Mouse (Mus musculus): ENCODE results near the gene Mprip. TPM values are rescaled to one million over a fixed set of nuclear protein-coding genes. Genes with fewer than 3 reads are reported as not detected.
"Not testable (repeated sequence)": the region's sequence is repeated elsewhere in the genome, so short reads cannot be mapped to it uniquely, and the experiment has no call there.

Mprip gene
- polyA plus RNA-seq, 1 experiment from 2014 or later = 56.2 TPM

DNA sequence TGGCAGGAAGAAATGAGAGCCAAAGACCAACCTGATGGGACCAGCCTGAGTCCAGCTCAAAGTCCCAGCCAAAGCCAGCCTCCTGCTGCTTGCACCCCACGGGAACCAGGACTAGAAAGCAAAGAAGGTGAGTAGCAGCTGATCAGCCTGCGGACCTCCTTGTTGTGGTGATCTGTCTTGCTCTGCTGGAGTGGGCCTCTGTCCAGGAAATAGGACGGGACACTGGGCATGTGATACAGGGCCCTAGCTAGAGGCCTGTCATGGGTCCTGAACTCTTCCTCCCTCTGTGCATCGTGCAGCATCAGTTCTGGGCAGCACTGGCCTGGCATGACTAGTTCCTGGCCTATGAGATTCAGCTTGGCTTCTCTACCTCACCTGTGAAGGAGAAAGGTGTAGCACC, 74.8 kb downstream of the Mprip start:
- not testable (repeated sequence) for DNase-seq (ENCODE audit: low spot score); H3K27ac ChIP-seq (ENCODE audit: low read depth); H3K4me2 ChIP-seq (ENCODE audit: low read length); H3K9me3 ChIP-seq (ENCODE audit: control insufficient read depth, low read length); H3K9ac ChIP-seq (ENCODE audit: low read length); H3K27me3 ChIP-seq (replicated peaks; ENCODE audit: control insufficient read depth, insufficient read depth, low read length); H3K4me3 ChIP-seq (ENCODE audit: low read depth, low read length); ATAC-seq (replicated peaks; ENCODE audit: low FRiP score, low TSS enrichment, low read depth)
- WGBS = 96% methylated on average over 4 of the region's 4 CpGs
- Histone ChIP-seq H3K4me1 (replicated peaks; ENCODE audit: control insufficient read depth, insufficient read depth, low read length) (peaks cover 18% of the 10 kb centered on the region), H3K36me3 (ENCODE audit: control insufficient read depth, insufficient read depth, low read length) (peaks cover 78% of the 10 kb centered on the region)

- H3K4me1 ChIP-seq (replicated peaks; ENCODE audit: control insufficient read depth, insufficient read depth, low read length) = peaks cover 8% of the 10 kb centered on the region; the same call in 1 of the 2 replicates
- no peaks in the 10 kb centered on the region for H3K27me3 ChIP-seq (replicated peaks; ENCODE audit: control insufficient read depth, insufficient read depth, low read length)
- ATAC-seq (replicated peaks; ENCODE audit: low FRiP score, low TSS enrichment, low read depth) (no peak), DNase-seq (ENCODE audit: low spot score) (no peak)
- H3K9me3 ChIP-seq (ENCODE audit: control insufficient read depth, low read length) = no peaks in the 10 kb centered on the region
- 95% methylated on average over 12 of the region's 12 CpGs for WGBS
- H3K4me2 ChIP-seq (ENCODE audit: low read length) = no peak overlapping the region
- no peak overlapping the region for H3K9ac ChIP-seq (ENCODE audit: low read length)
- H3K4me3 ChIP-seq (ENCODE audit: low read depth, low read length) = no peak overlapping the region
- H3K27ac ChIP-seq (ENCODE audit: low read depth) = no peak overlapping the region
- peaks cover 81% of the 10 kb centered on the region for H3K36me3 ChIP-seq (ENCODE audit: control insufficient read depth, insufficient read depth, low read length)
Measured at GRCm38 (mm10) chr11:59737250-59737649, 76.1 kb downstream of the Mprip start.

- H3K27ac ChIP-seq (ENCODE audit: low read depth) = no peak overlapping the region
- no peak overlapping the region for H3K4me3 ChIP-seq (ENCODE audit: low read depth, low read length)
- no peaks in the 10 kb centered on the region for H3K9me3 ChIP-seq (ENCODE audit: control insufficient read depth, low read length)
- 83% methylated on average over 2 of the region's 2 CpGs for WGBS
- peaks cover 100% of the 10 kb centered on the region for H3K36me3 ChIP-seq (ENCODE audit: control insufficient read depth, insufficient read depth, low read length)
- ATAC-seq (replicated peaks; ENCODE audit: low FRiP score, low TSS enrichment, low read depth) (no peak), DNase-seq (ENCODE audit: low spot score) (no peak)
- no peak overlapping the region for H3K4me2 ChIP-seq (ENCODE audit: low read length)
- H3K4me1 ChIP-seq (replicated peaks; ENCODE audit: control insufficient read depth, insufficient read depth, low read length) = no peaks in the 10 kb centered on the region
- no peak overlapping the region for H3K9ac ChIP-seq (ENCODE audit: low read length)
- H3K27me3 ChIP-seq (replicated peaks; ENCODE audit: control insufficient read depth, insufficient read depth, low read length) = no peaks in the 10 kb centered on the region
Measured at GRCm38 (mm10) chr11:59739996-59740395, 78.9 kb downstream of the Mprip start.

DNA sequence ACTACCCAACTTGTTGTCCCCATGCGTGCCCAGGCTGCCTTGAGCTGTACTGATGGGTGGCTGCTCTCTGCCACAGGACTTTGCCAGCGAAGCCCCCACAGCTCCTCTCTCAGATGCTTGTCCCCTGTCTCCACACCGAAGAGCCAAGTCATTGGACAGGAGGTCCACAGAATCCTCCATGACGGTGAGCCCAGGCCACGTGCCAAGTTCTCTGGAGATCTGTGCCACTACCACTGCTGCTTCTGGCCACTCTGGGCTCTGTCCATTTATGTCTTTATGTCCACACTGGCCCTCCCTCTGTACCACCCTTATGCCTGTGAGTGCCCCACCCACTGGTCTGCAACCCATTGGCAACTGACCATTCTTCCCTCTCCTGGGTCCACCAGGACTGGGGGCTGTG, 80.8 kb downstream of the Mprip start:
- ATAC-seq (replicated peaks; ENCODE audit: low FRiP score, low TSS enrichment, low read depth) = no peak
- Histone ChIP-seq H3K4me3 (ENCODE audit: low read depth, low read length) (no peak overlapping the region), H3K9me3 (ENCODE audit: control insufficient read depth, low read length) (no peaks in the 10 kb centered on the region), H3K9ac (ENCODE audit: low read length) (no peak overlapping the region), H3K4me1 (replicated peaks; ENCODE audit: control insufficient read depth, insufficient read depth, low read length) (no peaks in the 10 kb centered on the region), H3K36me3 (ENCODE audit: control insufficient read depth, insufficient read depth, low read length) (peaks cover 86% of the 10 kb centered on the region), H3K27me3 (replicated peaks; ENCODE audit: control insufficient read depth, insufficient read depth, low read length) (no peaks in the 10 kb centered on the region), H3K4me2 (ENCODE audit: low read length) (no peak overlapping the region), H3K27ac (ENCODE audit: low read depth) (no peak overlapping the region)
- no peak for DNase-seq (ENCODE audit: low spot score)
- 96% methylated on average over 5 of the region's 5 CpGs for WGBS

DNA sequence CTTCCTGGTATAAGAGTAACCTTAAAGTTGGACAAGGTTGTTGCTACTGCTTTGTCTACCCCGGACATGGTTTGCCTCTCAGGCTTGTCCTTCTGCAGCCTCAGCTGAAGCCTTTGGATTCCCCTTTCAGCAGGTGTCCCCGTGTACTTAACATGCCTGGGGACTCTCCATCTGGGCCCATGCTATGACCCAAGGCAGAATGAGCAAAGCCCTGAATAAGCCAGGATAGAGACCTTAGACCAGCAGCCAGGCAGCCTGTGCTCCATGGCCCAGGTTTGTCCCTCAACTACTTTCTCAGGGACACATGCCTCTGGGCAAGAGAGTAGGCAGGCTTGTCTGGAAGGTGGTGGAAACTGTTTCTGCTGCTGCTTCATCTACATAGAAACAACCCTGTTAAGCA, 82.2 kb downstream of the Mprip start:
- Histone ChIP-seq H3K27me3 (replicated peaks; ENCODE audit: control insufficient read depth, insufficient read depth, low read length) (no peaks in the 10 kb centered on the region), H3K4me2 (ENCODE audit: low read length) (no peak overlapping the region), H3K27ac (ENCODE audit: low read depth) (no peak overlapping the region), H3K4me3 (ENCODE audit: low read depth, low read length) (no peak overlapping the region), H3K4me1 (replicated peaks; ENCODE audit: control insufficient read depth, insufficient read depth, low read length) (no peaks in the 10 kb centered on the region), H3K9ac (ENCODE audit: low read length) (no peak overlapping the region), H3K36me3 (ENCODE audit: control insufficient read depth, insufficient read depth, low read length) (peaks cover 77% of the 10 kb centered on the region), H3K9me3 (ENCODE audit: control insufficient read depth, low read length) (no peaks in the 10 kb centered on the region)
- no peak for DNase-seq (ENCODE audit: low spot score)
- no peak for ATAC-seq (replicated peaks; ENCODE audit: low FRiP score, low TSS enrichment, low read depth)
- WGBS = 89% methylated on average over 2 of the region's 2 CpGs

GRCm38 (mm10) chr11:59743712-59744111, 82.6 kb downstream of the Mprip start:
- 100% methylated on average over 1 of the region's 1 CpGs for WGBS
- Histone ChIP-seq H3K9ac (ENCODE audit: low read length) (no peak overlapping the region), H3K27me3 (replicated peaks; ENCODE audit: control insufficient read depth, insufficient read depth, low read length) (no peaks in the 10 kb centered on the region), H3K4me1 (replicated peaks; ENCODE audit: control insufficient read depth, insufficient read depth, low read length) (no peaks in the 10 kb centered on the region), H3K4me2 (ENCODE audit: low read length) (no peak overlapping the region), H3K36me3 (ENCODE audit: control insufficient read depth, insufficient read depth, low read length) (peaks cover 77% of the 10 kb centered on the region), H3K4me3 (ENCODE audit: low read depth, low read length) (no peak overlapping the region), H3K9me3 (ENCODE audit: control insufficient read depth, low read length) (no peaks in the 10 kb centered on the region), H3K27ac (ENCODE audit: low read depth) (no peak overlapping the region)
- no peak for ATAC-seq (replicated peaks; ENCODE audit: low FRiP score, low TSS enrichment, low read depth)
- DNase-seq (ENCODE audit: low spot score) = no peak

GRCm38 (mm10) chr11:59744374-59744773, 83.3 kb downstream of the Mprip start:
- H3K27ac ChIP-seq (ENCODE audit: low read depth) = no peak overlapping the region
- H3K27me3 ChIP-seq (replicated peaks; ENCODE audit: control insufficient read depth, insufficient read depth, low read length) = no peaks in the 10 kb centered on the region
- WGBS = 92% methylated on average over 4 of the region's 4 CpGs
- H3K9me3 ChIP-seq (ENCODE audit: control insufficient read depth, low read length) = no peaks in the 10 kb centered on the region
- ATAC-seq (replicated peaks; ENCODE audit: low FRiP score, low TSS enrichment, low read depth) (no peak), DNase-seq (ENCODE audit: low spot score) (no peak)
- peaks cover 77% of the 10 kb centered on the region for H3K36me3 ChIP-seq (ENCODE audit: control insufficient read depth, insufficient read depth, low read length)
- no peaks in the 10 kb centered on the region for H3K4me1 ChIP-seq (replicated peaks; ENCODE audit: control insufficient read depth, insufficient read depth, low read length)
- H3K9ac ChIP-seq (ENCODE audit: low read length) = no peak overlapping the region
- H3K4me2 ChIP-seq (ENCODE audit: low read length) = no peak overlapping the region
- no peak overlapping the region for H3K4me3 ChIP-seq (ENCODE audit: low read depth, low read length)

DNA sequence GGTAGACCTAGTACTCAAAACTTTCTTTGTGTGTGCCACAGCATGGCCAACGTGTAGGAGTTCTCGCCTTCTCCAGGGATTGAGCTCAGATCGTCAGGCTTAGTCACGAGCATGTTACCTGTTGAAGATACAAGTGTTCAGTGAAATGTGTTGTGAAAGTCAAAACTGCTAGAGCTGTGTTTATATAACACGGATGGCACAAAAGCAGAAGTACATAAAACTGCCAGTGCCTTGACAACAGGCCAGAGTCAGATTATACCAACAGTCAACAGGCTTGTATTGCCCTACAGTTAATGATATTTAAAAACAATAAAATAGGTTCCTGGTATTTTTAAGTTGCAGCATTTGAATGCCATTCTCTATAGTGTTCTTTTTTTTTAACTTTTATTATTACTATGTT, 84.7 kb downstream of the Mprip start:
- DNase-seq (ENCODE audit: low spot score) (no peak), ATAC-seq (replicated peaks; ENCODE audit: low FRiP score, low TSS enrichment, low read depth) (no peak)
- Histone ChIP-seq H3K4me2 (ENCODE audit: low read length) (no peak overlapping the region), H3K27ac (ENCODE audit: low read depth) (no peak overlapping the region), H3K27me3 (replicated peaks; ENCODE audit: control insufficient read depth, insufficient read depth, low read length) (no peaks in the 10 kb centered on the region), H3K36me3 (ENCODE audit: control insufficient read depth, insufficient read depth, low read length) (peaks cover 76% of the 10 kb centered on the region), H3K4me1 (replicated peaks; ENCODE audit: control insufficient read depth, insufficient read depth, low read length) (no peaks in the 10 kb centered on the region), H3K4me3 (ENCODE audit: low read depth, low read length) (no peak overlapping the region), H3K9me3 (ENCODE audit: control insufficient read depth, low read length) (no peaks in the 10 kb centered on the region), H3K9ac (ENCODE audit: low read length) (no peak overlapping the region)
- 80% methylated on average over 5 of the region's 5 CpGs for WGBS

- Histone ChIP-seq H3K9ac (ENCODE audit: low read length) (no peak overlapping the region), H3K4me2 (ENCODE audit: low read length) (no peak overlapping the region), H3K27ac (ENCODE audit: low read depth) (no peak overlapping the region), H3K9me3 (ENCODE audit: control insufficient read depth, low read length) (no peaks in the 10 kb centered on the region), H3K4me3 (ENCODE audit: low read depth, low read length) (no peak overlapping the region), H3K27me3 (replicated peaks; ENCODE audit: control insufficient read depth, insufficient read depth, low read length) (no peaks in the 10 kb centered on the region), H3K36me3 (ENCODE audit: control insufficient read depth, insufficient read depth, low read length) (peaks cover 76% of the 10 kb centered on the region), H3K4me1 (replicated peaks; ENCODE audit: control insufficient read depth, insufficient read depth, low read length) (no peaks in the 10 kb centered on the region)
- no peak for ATAC-seq (replicated peaks; ENCODE audit: low FRiP score, low TSS enrichment, low read depth)
- 84% methylated on average over 2 of the region's 2 CpGs for WGBS
- peak; percentile 70 for DNase-seq (ENCODE audit: low spot score)
Measured at GRCm38 (mm10) chr11:59746614-59747013, 85.5 kb downstream of the Mprip start.

All from intestine, embryonic 14.5 days (tissue).